Mouse (Mus musculus) megakaryocyte, embryonic 14.5 days (primary cell): ENCODE results near the gene Cobl.

Source experiments
- FLI1 ChIP-seq: IDR thresholded peaks from 2 replicates; pipeline ENCODE4 v1.6.1; 2012; ENCODE audit warnings: low read length, inconsistent platforms, mixed read lengths
- GATA1 ChIP-seq: IDR thresholded peaks from 3 replicates; pipeline ENCODE4 v1.6.1; 2012; ENCODE audit warnings: mixed read lengths, low read length, inconsistent platforms, borderline replicate concordance

DNA sequence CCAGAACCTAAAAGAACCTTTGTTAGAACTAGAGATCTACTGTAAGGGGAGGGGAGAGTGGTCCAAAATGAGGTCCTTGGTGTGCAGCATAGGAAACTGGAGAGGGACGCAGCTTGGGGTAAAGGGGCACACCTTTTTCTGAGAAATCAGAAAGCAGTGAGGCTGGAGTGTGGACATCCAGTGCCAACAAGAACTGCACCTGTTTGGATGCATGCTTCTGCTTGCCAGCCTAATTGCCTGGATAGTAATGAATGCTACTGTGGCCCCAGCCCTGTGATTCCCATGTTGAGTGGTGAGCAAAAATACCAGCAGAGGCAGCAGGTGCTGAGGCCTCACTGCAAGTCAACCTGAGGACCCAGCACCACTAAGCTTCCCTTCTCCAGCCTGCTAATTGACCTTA is 469 bp upstream of the Cobl start:
- TF ChIP-seq FLI1 (no peak), GATA1 (no peak)
